Mouse (Mus musculus): ENCODE measurements around the gene Adam19. TPM values are rescaled to one million over a fixed set of nuclear protein-coding genes. Genes with fewer than 3 reads are reported as not detected.
A peak's percentile ranks its signal among the peaks of the same experiment; 100 is the strongest.

Gene Adam19
- polyA plus RNA-seq, 1 experiment from 2014 or later: 10.1 TPM

GRCm38 (mm10) chr11:46086446-46086845 lies 30.7 kb downstream of the Adam19 start:
- Histone ChIP-seq H3K36me3 (ENCODE audit: control insufficient read depth, insufficient read depth, low read length) (no peaks in the 10 kb centered on the region), H3K4me1 (ENCODE audit: control insufficient read depth, insufficient read depth, low read length) (0 out of 2 replicates have a peak, but pooled peaks cover 2% of the 10 kb centered on the region), H3K4me3 (ENCODE audit: low read depth, low read length) (no peak overlapping the region), H3K27ac (ENCODE audit: low read length) (no peak overlapping the region), H3K9ac (ENCODE audit: low read depth, low read length) (no peak overlapping the region), H3K9me3 (replicated peaks; ENCODE audit: control insufficient read depth, low read length, poor library complexity, severe bottlenecking) (no peaks in the 10 kb centered on the region), H3K4me2 (ENCODE audit: low read length) (no peak overlapping the region), H3K27me3 (ENCODE audit: control insufficient read depth, insufficient read depth, low read depth, low read length) (no peaks in the 10 kb centered on the region)
- ATAC-seq: no peak
- WGBS: 83% methylated on average over 3 of the region's 3 CpGs

- Histone ChIP-seq H3K4me1 (ENCODE audit: control insufficient read depth, insufficient read depth, low read length) (0 out of 2 replicates have a peak, but pooled peaks cover 2% of the 10 kb centered on the region), H3K27me3 (ENCODE audit: control insufficient read depth, insufficient read depth, low read depth, low read length) (no peaks in the 10 kb centered on the region), H3K4me3 (ENCODE audit: low read depth, low read length) (no peak overlapping the region), H3K9ac (ENCODE audit: low read depth, low read length) (no peak overlapping the region), H3K36me3 (ENCODE audit: control insufficient read depth, insufficient read depth, low read length) (no peaks in the 10 kb centered on the region), H3K9me3 (replicated peaks; ENCODE audit: control insufficient read depth, low read length, poor library complexity, severe bottlenecking) (no peaks in the 10 kb centered on the region), H3K27ac (ENCODE audit: low read length) (no peak overlapping the region), H3K4me2 (ENCODE audit: low read length) (no peak overlapping the region)
- no peak for ATAC-seq
- WGBS: 87% methylated on average over 4 of the region's 4 CpGs
Observed at GRCm38 (mm10) chr11:46089081-46089713, 33.4 kb downstream of the Adam19 start.

- H3K4me3 ChIP-seq (ENCODE audit: low read depth, low read length): no peak overlapping the region
- no peak overlapping the region for H3K9ac ChIP-seq (ENCODE audit: low read depth, low read length)
- H3K36me3 ChIP-seq (ENCODE audit: control insufficient read depth, insufficient read depth, low read length): peaks cover 4% of the 10 kb centered on the region; the same call in 1 of the 2 replicates
- H3K4me1 ChIP-seq (ENCODE audit: control insufficient read depth, insufficient read depth, low read length): 0 out of 2 replicates have a peak, but pooled peaks cover 2% of the 10 kb centered on the region
- H3K27me3 ChIP-seq (ENCODE audit: control insufficient read depth, insufficient read depth, low read depth, low read length): no peaks in the 10 kb centered on the region
- no peak overlapping the region for H3K27ac ChIP-seq (ENCODE audit: low read length)
- no peak for ATAC-seq
- H3K9me3 ChIP-seq (replicated peaks; ENCODE audit: control insufficient read depth, low read length, poor library complexity, severe bottlenecking): no peaks in the 10 kb centered on the region
- WGBS: 90% methylated on average over 10 of the region's 10 CpGs
- H3K4me2 ChIP-seq (ENCODE audit: low read length): no peak overlapping the region
Observed at GRCm38 (mm10) chr11:46090036-46090725, 34.4 kb downstream of the Adam19 start.

GRCm38 (mm10) chr11:46090951-46091667 lies 35.3 kb downstream of the Adam19 start:
- Histone ChIP-seq H3K27me3 (ENCODE audit: control insufficient read depth, insufficient read depth, low read depth, low read length) (no peaks in the 10 kb centered on the region), H3K4me3 (ENCODE audit: low read depth, low read length) (no peak overlapping the region), H3K27ac (ENCODE audit: low read length) (no peak overlapping the region), H3K36me3 (ENCODE audit: control insufficient read depth, insufficient read depth, low read length) (peaks cover 4% of the 10 kb centered on the region; the same call in 1 of the 2 replicates), H3K4me2 (ENCODE audit: low read length) (no peak overlapping the region), H3K4me1 (ENCODE audit: control insufficient read depth, insufficient read depth, low read length) (0 out of 2 replicates have a peak, but pooled peaks cover 2% of the 10 kb centered on the region), H3K9me3 (replicated peaks; ENCODE audit: control insufficient read depth, low read length, poor library complexity, severe bottlenecking) (no peaks in the 10 kb centered on the region), H3K9ac (ENCODE audit: low read depth, low read length) (no peak overlapping the region)
- peak; percentile 32; the same call in 1 of the 2 replicates for ATAC-seq
- 64% methylated on average over 10 of the region's 10 CpGs for WGBS

GRCm38 (mm10) chr11:46092121-46092520 lies 36.3 kb downstream of the Adam19 start:
- Histone ChIP-seq H3K36me3 (ENCODE audit: control insufficient read depth, insufficient read depth, low read length) (peaks cover 4% of the 10 kb centered on the region; the same call in 1 of the 2 replicates), H3K4me2 (ENCODE audit: low read length) (no peak overlapping the region), H3K27me3 (ENCODE audit: control insufficient read depth, insufficient read depth, low read depth, low read length) (no peaks in the 10 kb centered on the region), H3K9ac (ENCODE audit: low read depth, low read length) (no peak overlapping the region), H3K9me3 (replicated peaks; ENCODE audit: control insufficient read depth, low read length, poor library complexity, severe bottlenecking) (no peaks in the 10 kb centered on the region), H3K4me3 (ENCODE audit: low read depth, low read length) (no peak overlapping the region), H3K27ac (ENCODE audit: low read length) (no peak overlapping the region), H3K4me1 (ENCODE audit: control insufficient read depth, insufficient read depth, low read length) (0 out of 2 replicates have a peak, but pooled peaks cover 2% of the 10 kb centered on the region)
- 84% methylated on average over 4 of the region's 4 CpGs for WGBS
- ATAC-seq: no peak

GRCm38 (mm10) chr11:46095477-46096264 lies 39.9 kb downstream of the Adam19 start:
- Histone ChIP-seq H3K36me3 (ENCODE audit: control insufficient read depth, insufficient read depth, low read length) (peaks cover 15% of the 10 kb centered on the region), H3K9ac (ENCODE audit: low read depth, low read length) (no peak overlapping the region), H3K27ac (ENCODE audit: low read length) (no peak overlapping the region), H3K4me1 (ENCODE audit: control insufficient read depth, insufficient read depth, low read length) (0 out of 2 replicates have a peak, but pooled peaks cover 2% of the 10 kb centered on the region), H3K4me3 (ENCODE audit: low read depth, low read length) (no peak overlapping the region), H3K27me3 (ENCODE audit: control insufficient read depth, insufficient read depth, low read depth, low read length) (no peaks in the 10 kb centered on the region), H3K4me2 (ENCODE audit: low read length) (no peak overlapping the region), H3K9me3 (replicated peaks; ENCODE audit: control insufficient read depth, low read length, poor library complexity, severe bottlenecking) (no peaks in the 10 kb centered on the region)
- ATAC-seq: no peak
- 75% methylated on average over 9 of the region's 9 CpGs for WGBS

GRCm38 (mm10) chr11:46096265-46096649 lies 40.5 kb downstream of the Adam19 start:
- H3K9me3 ChIP-seq (replicated peaks; ENCODE audit: control insufficient read depth, low read length, poor library complexity, severe bottlenecking): no peaks in the 10 kb centered on the region
- H3K9ac ChIP-seq (ENCODE audit: low read depth, low read length): no peak overlapping the region
- no peak for ATAC-seq

GRCm38 (mm10) chr11:46097062-46097461 lies 41.3 kb downstream of the Adam19 start:
- H3K4me1 ChIP-seq (ENCODE audit: control insufficient read depth, insufficient read depth, low read length): no peaks in the 10 kb centered on the region
- no peak overlapping the region for H3K4me2 ChIP-seq (ENCODE audit: low read length)
- no peak overlapping the region for H3K27ac ChIP-seq (ENCODE audit: low read length)
- no peak for ATAC-seq
- no peaks in the 10 kb centered on the region for H3K27me3 ChIP-seq (ENCODE audit: control insufficient read depth, insufficient read depth, low read depth, low read length)
- no peaks in the 10 kb centered on the region for H3K9me3 ChIP-seq (replicated peaks; ENCODE audit: control insufficient read depth, low read length, poor library complexity, severe bottlenecking)
- H3K36me3 ChIP-seq (ENCODE audit: control insufficient read depth, insufficient read depth, low read length): peaks cover 20% of the 10 kb centered on the region
- WGBS: 85% methylated on average over 3 of the region's 3 CpGs
- H3K4me3 ChIP-seq (ENCODE audit: low read depth, low read length): no peak overlapping the region
- no peak overlapping the region for H3K9ac ChIP-seq (ENCODE audit: low read depth, low read length)

More at GRCm38 (mm10) chr11:46096265-46096649, 40.5 kb downstream of the Adam19 start:
- H3K27me3 ChIP-seq (ENCODE audit: control insufficient read depth, insufficient read depth, low read depth, low read length): no peaks in the 10 kb centered on the region
- H3K27ac ChIP-seq (ENCODE audit: low read length): no peak overlapping the region
- no peaks in the 10 kb centered on the region for H3K4me1 ChIP-seq (ENCODE audit: control insufficient read depth, insufficient read depth, low read length)
- H3K36me3 ChIP-seq (ENCODE audit: control insufficient read depth, insufficient read depth, low read length): peaks cover 20% of the 10 kb centered on the region
- no peak overlapping the region for H3K4me2 ChIP-seq (ENCODE audit: low read length)
- 95% methylated on average over 6 of the region's 6 CpGs for WGBS
- H3K4me3 ChIP-seq (ENCODE audit: low read depth, low read length): no peak overlapping the region
